Mouse (Mus musculus) testis, adult 2 months (tissue): ENCODE data around the gene Gm20388. TPM values are rescaled to one million over a fixed set of nuclear protein-coding genes. Genes with fewer than 3 reads are reported as not detected.

ENCODE experiments used
- H3K27ac ChIP-seq: fragments of 200-500 bp; 2 replicates; pipeline ENCODE4 v1.5.1; 2012; ENCODE audit warnings: low read depth, low read length; ENCODE audit not compliant: control insufficient read depth, insufficient read depth
- H3K27me3 ChIP-seq: fragments of 200-500 bp; 2 replicates; pipeline ENCODE4 v1.6.1; 2012; ENCODE audit warnings: mild to moderate bottlenecking, low read length, moderate library complexity; ENCODE audit not compliant: control insufficient read depth, insufficient read depth
- H3K36me3 ChIP-seq: fragments of 200-500 bp; 2 replicates; pipeline ENCODE4 v1.6.1; 2012; ENCODE audit warnings: mild to moderate bottlenecking, low read length; ENCODE audit not compliant: control insufficient read depth, insufficient read depth
- H3K4me1 ChIP-seq: fragments of 200-500 bp; 2 replicates; pipeline ENCODE4 v1.6.1; 2012; ENCODE audit warnings: low read length; ENCODE audit not compliant: control insufficient read depth, insufficient read depth
- H3K4me3 ChIP-seq: fragments of 200-500 bp; 2 replicates; pipeline ENCODE4 v1.5.1; 2012; ENCODE audit warnings: low read depth, mild to moderate bottlenecking, low read length, moderate library complexity, mixed read lengths; ENCODE audit not compliant: control insufficient read depth
- CTCF ChIP-seq: fragments of 200-500 bp; IDR thresholded peaks from 2 replicates; pipeline ENCODE4 v1.5.1; 2012; ENCODE audit warnings: low read depth, mild to moderate bottlenecking, inconsistent platforms, low read length, moderate library complexity; ENCODE audit not compliant: control insufficient read depth, insufficient read depth, insufficient replicate concordance
- POLR2A ChIP-seq: fragments of 200-500 bp; IDR thresholded peaks from 2 replicates; pipeline ENCODE4 v1.6.1; 2012; ENCODE audit warnings: low read depth, mild to moderate bottlenecking, inconsistent platforms, low read length, moderate library complexity; ENCODE audit not compliant: control insufficient read depth
- polyA plus RNA-seq: library from polyadenylated mRNA; depleted of rRNA; stranded (reverse); fragments of >200 nt; gene quantifications from 2 replicates; pipeline ENCODE4 v1.2.3, GENCODE M21; 2012

The Gm20388 gene
- polyA plus RNA-seq, 1 experiment, result 5.6 TPM

GRCm38 (mm10) chr8:123331301-123331700 lies 3420.7 kb downstream of the Gm20388 start:
- Histone ChIP-seq H3K36me3 (no peaks in the 10 kb centered on the region), H3K4me3 (no peak overlapping the region; the same call in 1 of the 2 replicates), H3K27me3 (no peaks in the 10 kb centered on the region), H3K4me1 (peaks cover 5% of the 10 kb centered on the region), H3K27ac (peak overlapping the region; percentile 58; the same call in 1 of the 2 replicates)
- no peak for TF ChIP-seq POLR2A
- no peak for TF ChIP-seq CTCF

GRCm38 (mm10) chr8:123331810-123332209 lies 3421.2 kb downstream of the Gm20388 start:
- H3K4me1 ChIP-seq, result peaks cover 5% of the 10 kb centered on the region
- H3K27me3 ChIP-seq, result no peaks in the 10 kb centered on the region
- H3K4me3 ChIP-seq, result peak overlapping the region; percentile 81; the same call in 1 of the 2 replicates
- TF ChIP-seq POLR2A (no peak), CTCF (no peak)
- H3K36me3 ChIP-seq, result no peaks in the 10 kb centered on the region
- peak overlapping the region; percentile 58; the same call in 1 of the 2 replicates for H3K27ac ChIP-seq

DNA sequence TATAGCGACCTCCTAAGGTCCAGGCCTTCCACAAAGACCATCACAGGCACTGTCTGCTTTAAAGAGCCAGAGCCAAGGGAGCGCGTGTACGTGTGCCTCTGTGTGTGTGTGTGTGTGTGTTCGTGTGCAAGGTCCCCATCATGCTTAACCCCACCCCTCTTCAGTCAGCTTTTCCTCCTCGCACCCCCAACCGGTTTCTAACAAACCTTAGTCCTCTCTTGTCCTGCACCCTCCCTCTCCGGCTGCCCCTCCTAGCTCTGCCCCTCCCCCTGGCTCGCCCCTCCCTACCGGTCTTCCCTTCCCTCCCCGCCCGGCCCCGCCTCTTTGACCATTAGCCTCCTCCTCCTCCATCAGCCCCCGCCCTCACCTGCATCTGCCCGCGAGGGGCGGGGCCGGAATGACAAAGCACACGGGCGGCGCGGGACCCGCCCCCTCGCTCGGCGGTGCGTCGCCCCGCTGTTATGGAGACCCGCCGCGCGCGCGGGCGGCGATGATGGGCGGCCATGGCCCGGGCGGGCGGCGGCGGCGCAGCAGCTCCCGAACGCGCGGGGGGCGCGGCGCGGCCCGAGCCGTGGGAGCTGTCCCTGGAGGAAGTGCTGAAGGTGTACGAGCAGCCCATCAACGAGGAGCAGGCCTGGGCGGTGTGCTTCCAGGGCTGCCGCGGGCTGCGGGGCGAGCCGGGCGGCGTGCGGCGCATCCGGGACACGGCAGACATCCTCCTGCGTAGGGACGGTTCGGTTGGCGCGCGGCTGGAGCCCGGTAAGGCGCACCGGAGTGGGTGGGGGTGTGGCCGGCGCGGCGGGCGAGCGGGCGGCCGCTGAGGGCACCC lies 3421.8 kb downstream of the Gm20388 start, which contains the start of gene Spire2:
Gene Spire2 (plus strand): TSS at position 452 of the 829 bp plus-strand sequence.
- H3K27me3 ChIP-seq, result no peaks in the 10 kb centered on the region
- H3K36me3 ChIP-seq, result no peaks in the 10 kb centered on the region
- peak within 1 kb of the TSS; percentile 78 for H3K27ac ChIP-seq
- peak within 1 kb of the TSS; percentile 81 for H3K4me3 ChIP-seq
- TF ChIP-seq CTCF (no peak), POLR2A (peak; percentile 2)
- H3K4me1 ChIP-seq, result peaks cover 5% of the 10 kb centered on the region

- H3K27me3 ChIP-seq, result no peaks in the 10 kb centered on the region
- no peak for TF ChIP-seq POLR2A
- no peak for TF ChIP-seq CTCF
- H3K36me3 ChIP-seq, result no peaks in the 10 kb centered on the region
- peak overlapping the region; percentile 78 for H3K27ac ChIP-seq
- peak overlapping the region; percentile 81 for H3K4me3 ChIP-seq
- peaks cover 6% of the 10 kb centered on the region for H3K4me1 ChIP-seq
Measured at GRCm38 (mm10) chr8:123333091-123333587, 3422.5 kb downstream of the Gm20388 start.

DNA sequence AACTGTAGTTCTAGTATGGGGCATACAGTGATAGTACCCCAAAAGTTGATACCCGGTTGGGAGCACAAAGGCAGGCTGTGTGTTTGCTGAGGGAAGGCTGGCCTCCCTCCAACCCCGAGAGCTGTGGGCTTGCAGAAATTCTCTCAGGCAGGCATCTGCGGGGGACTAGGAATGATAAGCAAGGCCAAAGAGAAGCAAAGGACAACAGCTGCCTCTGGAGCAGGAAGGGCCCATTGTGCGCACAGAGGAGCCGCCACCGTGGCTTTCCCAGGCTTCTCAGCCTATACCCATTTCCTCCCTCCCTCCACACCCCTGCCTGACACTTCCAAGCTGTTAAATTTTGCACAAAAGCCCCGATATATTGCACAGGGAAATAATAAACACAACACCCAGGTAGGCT lies 3423.2 kb downstream of the Gm20388 start:
- H3K36me3 ChIP-seq, result no peaks in the 10 kb centered on the region
- no peaks in the 10 kb centered on the region for H3K27me3 ChIP-seq
- peak overlapping the region; percentile 52 for H3K27ac ChIP-seq
- TF ChIP-seq POLR2A (no peak; the same call in 1 of the 2 replicates), CTCF (no peak)
- peak overlapping the region; percentile 58 for H3K4me3 ChIP-seq
- peaks cover 8% of the 10 kb centered on the region for H3K4me1 ChIP-seq

- Histone ChIP-seq H3K4me3 (peak overlapping the region; percentile 58), H3K27ac (peak overlapping the region; percentile 52), H3K36me3 (no peaks in the 10 kb centered on the region), H3K4me1 (peaks cover 8% of the 10 kb centered on the region), H3K27me3 (no peaks in the 10 kb centered on the region)
- TF ChIP-seq CTCF (no peak), POLR2A (no peak)
Measured at GRCm38 (mm10) chr8:123334467-123334866, 3423.8 kb downstream of the Gm20388 start.

GRCm38 (mm10) chr8:123337475-123337874 lies 3426.8 kb downstream of the Gm20388 start:
- H3K4me3 ChIP-seq, result no peak overlapping the region
- H3K27me3 ChIP-seq, result no peaks in the 10 kb centered on the region
- H3K36me3 ChIP-seq, result no peaks in the 10 kb centered on the region
- peak overlapping the region; percentile 24; the same call in 1 of the 2 replicates for H3K27ac ChIP-seq
- H3K4me1 ChIP-seq, result peaks cover 7% of the 10 kb centered on the region
- TF ChIP-seq CTCF, result no peak
- TF ChIP-seq POLR2A, result no peak
